Mouse (Mus musculus): ENCODE results near the gene Mcrip1.
A peak's percentile ranks its signal among the peaks of the same experiment; 100 is the strongest.

The Mcrip1 gene

GRCm38 (mm10) chr11:120512790-120513453 is 36.6 kb downstream of the Mcrip1 start:
- no peak for DNase-seq (ENCODE audit: low spot score)

- no peak for DNase-seq (ENCODE audit: low spot score)
These were observed 39.0 kb downstream of the Mcrip1 start for GRCm38 (mm10) chr11:120510375-120511030.

GRCm38 (mm10) chr11:120509940-120510339 is 39.6 kb downstream of the Mcrip1 start:
- DNase-seq (ENCODE audit: low spot score): no peak

- DNase-seq (ENCODE audit: low spot score): no peak
These were observed 41.1 kb downstream of the Mcrip1 start for GRCm38 (mm10) chr11:120508290-120508870.

- no peak for DNase-seq (ENCODE audit: low spot score)
These were observed 41.8 kb downstream of the Mcrip1 start for GRCm38 (mm10) chr11:120507611-120508289.

- DNase-seq (ENCODE audit: low spot score): no peak
These were observed 42.6 kb downstream of the Mcrip1 start for GRCm38 (mm10) chr11:120506899-120507298.

- DNase-seq (ENCODE audit: low spot score): no peak
These were observed 43.9 kb downstream of the Mcrip1 start for GRCm38 (mm10) chr11:120505661-120506060.

GRCm38 (mm10) chr11:120501701-120502100 is 47.8 kb downstream of the Mcrip1 start:
- no peak for DNase-seq (ENCODE audit: low spot score)

- no peak for DNase-seq (ENCODE audit: low spot score)
These were observed 48.5 kb downstream of the Mcrip1 start for GRCm38 (mm10) chr11:120501018-120501417.

GRCm38 (mm10) chr11:120500357-120500756 is 49.2 kb downstream of the Mcrip1 start:
- DNase-seq (ENCODE audit: low spot score): no peak

GRCm38 (mm10) chr11:120499894-120500293 is 49.6 kb downstream of the Mcrip1 start:
- no peak for DNase-seq (ENCODE audit: low spot score)

- DNase-seq (ENCODE audit: low spot score): no peak
These were observed 50.6 kb downstream of the Mcrip1 start for GRCm38 (mm10) chr11:120498891-120499290.

GRCm38 (mm10) chr11:120498226-120498625 is 51.3 kb downstream of the Mcrip1 start:
- DNase-seq (ENCODE audit: low spot score): no peak

GRCm38 (mm10) chr11:120497436-120497835 is 52.1 kb downstream of the Mcrip1 start:
- peak; percentile 78 for DNase-seq (ENCODE audit: low spot score)

- DNase-seq (ENCODE audit: low spot score): no peak
These were observed 55.6 kb downstream of the Mcrip1 start for GRCm38 (mm10) chr11:120493911-120494310.

GRCm38 (mm10) chr11:120493351-120493750 is 56.2 kb downstream of the Mcrip1 start:
- DNase-seq (ENCODE audit: low spot score): no peak
